ENCODE assay signal across 16 mouse cellular contexts in the genomic region with DNA sequence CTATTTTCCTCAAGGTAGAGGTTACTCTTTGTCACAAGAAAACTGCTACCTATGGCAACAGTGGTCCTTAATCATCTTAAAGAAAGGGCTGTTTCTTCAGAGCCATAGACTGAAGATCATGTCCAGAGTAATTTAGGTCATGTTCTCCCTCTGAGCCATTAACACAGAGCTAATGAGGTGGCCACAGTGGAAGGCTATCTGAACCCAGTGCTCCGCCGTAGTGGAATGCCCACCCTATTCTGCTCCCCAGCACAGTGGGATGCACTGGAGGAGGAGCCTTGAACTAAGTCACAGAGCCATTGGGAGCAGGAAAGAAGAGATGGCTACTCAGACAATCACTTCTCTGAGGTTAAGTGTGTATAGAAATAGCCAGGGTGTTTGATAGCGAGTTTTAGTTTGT.
"Had no signal": no experiment of that assay in that cellular context is flagged by ENCODE, and none has a peak within 500 bp of the region (broad histone marks: within the 10 kb centered on the region; RNA-seq: fewer than 3 reads in every experiment).

No protein-coding gene starts in this region.

- H3K4me1 ChIP-seq: neural tube, embryonic 12.5 days; neural tube, embryonic 15.5 days; stomach, embryonic 15.5 days had no signal

- H3K4me2 ChIP-seq: neural tube, embryonic 12.5 days; neural tube, embryonic 13.5 days; neural tube, embryonic 15.5 days; stomach, embryonic 15.5 days had no signal

- H3K9me3 ChIP-seq: neural tube, embryonic 12.5 days; neural tube, embryonic 15.5 days; stomach, embryonic 15.5 days had no signal

- H3K36me3 ChIP-seq: neural tube, embryonic 12.5 days; neural tube, embryonic 13.5 days; neural tube, embryonic 15.5 days; stomach, embryonic 15.5 days had no signal

- H3K9ac ChIP-seq: neural tube, embryonic 12.5 days; neural tube, embryonic 13.5 days; neural tube, embryonic 15.5 days; stomach, embryonic 15.5 days had no signal

- H3K4me3 ChIP-seq: neural tube, embryonic 12.5 days; neural tube, embryonic 13.5 days; neural tube, embryonic 15.5 days; stomach, embryonic 15.5 days had no signal

- DNase-seq: right cerebral cortex, adult 18-20 months; right cerebral cortex, postnatal 14 days; right cerebral cortex, postnatal 25 days; right cerebral cortex, postnatal 4 days; spleen, adult 18-20 months; thymus, adult 18-20 months; thymus, adult 2 months; thymus, postnatal 14 days; thymus, postnatal 25 days; thymus, postnatal 36 days; thymus, postnatal 4 days had no signal

- H3K27me3 ChIP-seq: neural tube, embryonic 12.5 days; neural tube, embryonic 13.5 days; neural tube, embryonic 15.5 days; stomach, embryonic 15.5 days had no signal

- H3K27ac ChIP-seq: neural tube, embryonic 12.5 days; neural tube, embryonic 13.5 days; neural tube, embryonic 15.5 days; stomach, embryonic 15.5 days; stomach, postnatal 0 days had no signal
